Mouse (Mus musculus) MEL (cell line): ENCODE data around the gene Slc16a13. TPM values are rescaled to one million over a fixed set of nuclear protein-coding genes. Genes with fewer than 3 reads are reported as not detected.

ENCODE experiments used
- DNase-seq: peaks from one replicate; pipeline ENCODE4 v3.0.0; 2011; ENCODE audit warnings: low read depth, low spot score
- H3K27ac ChIP-seq: 2 replicates; pipeline ENCODE4 v1.5.1; 2012; ENCODE audit warnings: low read depth, mild to moderate bottlenecking, control low read depth, low read length, moderate library complexity; ENCODE audit not compliant: control insufficient read depth
- H3K27me3 ChIP-seq, 2 experiments: fragments of 150-350 bp in 1 of 2; sonication (generic) in 1 of 2; 2 replicates each; pipeline ENCODE4 v1.6.1; 2012; ENCODE audit warnings: low read length in 2 of 2, mild to moderate bottlenecking in 2 of 2, improper control_type of control experiment in 1 of 2, moderate library complexity in 1 of 2; ENCODE audit not compliant: insufficient read depth in 2 of 2, control insufficient read depth in 1 of 2
- H3K36me3 ChIP-seq, 2 experiments: 2 replicates each; pipeline ENCODE4 v1.6.1; 2012 to 2014; ENCODE audit warnings: low read length in 2 of 2, improper control_type of control experiment in 1 of 2, inconsistent platforms in 1 of 2, mild to moderate bottlenecking in 1 of 2; ENCODE audit not compliant: insufficient read depth in 2 of 2, control insufficient read depth in 1 of 2
- H3K4me1 ChIP-seq, 2 experiments: fragments of 150-350 bp in 1 of 2; sonication (generic) in 1 of 2; 2 replicates each; pipeline ENCODE4 v1.6.1; 2012; ENCODE audit warnings: low read length in 2 of 2, improper control_type of control experiment in 1 of 2, mild to moderate bottlenecking in 1 of 2; ENCODE audit not compliant: insufficient read depth in 2 of 2, control insufficient read depth in 1 of 2
- H3K4me3 ChIP-seq, 2 experiments: fragments of 150-350 bp in 1 of 2; sonication (generic) in 1 of 2; 2 replicates each; pipeline ENCODE4 v1.5.1; 2012; ENCODE audit warnings: low read depth in 2 of 2, low read length in 2 of 2, mild to moderate bottlenecking in 2 of 2, moderate library complexity in 2 of 2, control low read depth in 1 of 2, improper control_type of control experiment in 1 of 2; ENCODE audit not compliant: control insufficient read depth in 1 of 2, insufficient read depth in 1 of 2
- H3K79me2 ChIP-seq: 2 replicates; pipeline ENCODE4 v1.6.1; 2012; ENCODE audit warnings: mild to moderate bottlenecking, low read length, moderate library complexity; ENCODE audit not compliant: control insufficient read depth, poor library complexity, insufficient read depth
- H3K9ac ChIP-seq: 2 replicates; pipeline ENCODE4 v1.6.1; 2012; ENCODE audit warnings: low read depth, mild to moderate bottlenecking, control low read depth, low read length, moderate library complexity; ENCODE audit not compliant: control insufficient read depth, poor library complexity, severe bottlenecking
- H3K9me3 ChIP-seq: fragments of 150-350 bp; sonication (generic); replicated peaks from 2 replicates; pipeline ENCODE4 v1.6.1; 2012; ENCODE audit warnings: mild to moderate bottlenecking, low read length, improper control_type of control experiment, moderate library complexity; ENCODE audit not compliant: insufficient read depth
- BHLHE40 ChIP-seq: IDR thresholded peaks from 2 replicates; pipeline ENCODE4 v1.6.1; 2012; ENCODE audit warnings: low read depth, mild to moderate bottlenecking, inconsistent platforms, low read length, improper control_type of control experiment, borderline replicate concordance
- CHD1 ChIP-seq: IDR thresholded peaks from 2 replicates; pipeline ENCODE4 v1.6.1; 2012; ENCODE audit warnings: low read depth, mild to moderate bottlenecking, inconsistent platforms, low read length, improper control_type of control experiment
- E2F4 ChIP-seq: IDR thresholded peaks from 2 replicates; pipeline ENCODE4 v1.6.1; 2011; ENCODE audit warnings: low read depth, low read length, improper control_type of control experiment, borderline replicate concordance
- ETS1 ChIP-seq: IDR thresholded peaks from 2 replicates; pipeline ENCODE4 v1.6.1; 2012; ENCODE audit warnings: low read depth, mild to moderate bottlenecking, inconsistent platforms, low read length, improper control_type of control experiment, moderate library complexity
- HCFC1 ChIP-seq: IDR thresholded peaks from 2 replicates; pipeline ENCODE4 v1.6.1; 2012; ENCODE audit warnings: low read depth, mild to moderate bottlenecking, inconsistent platforms, low read length, improper control_type of control experiment, moderate library complexity
- KAT2A ChIP-seq: conservative IDR thresholded peaks from 2 replicates; pipeline ENCODE4 v1.6.1; 2012; ENCODE audit warnings: low read depth, low read length, improper control_type of control experiment, inconsistent platforms
- MAX ChIP-seq: IDR thresholded peaks from 2 replicates; pipeline ENCODE4 v1.6.1; 2011; ENCODE audit warnings: low read length, improper control_type of control experiment
- MAZ ChIP-seq: IDR thresholded peaks from 2 replicates; pipeline ENCODE4 v1.6.1; 2012; ENCODE audit warnings: low read depth, mild to moderate bottlenecking, inconsistent platforms, low read length, improper control_type of control experiment
- MEF2A ChIP-seq: IDR thresholded peaks from 2 replicates; pipeline ENCODE4 v1.6.1; 2014; ENCODE audit warnings: low read depth, mild to moderate bottlenecking, inconsistent platforms, low read length, improper control_type of control experiment; ENCODE audit not compliant: poor library complexity, insufficient replicate concordance, severe bottlenecking; ENCODE audit errors: extremely low read depth
- MYC ChIP-seq: IDR thresholded peaks from 2 replicates; pipeline ENCODE4 v1.6.1; 2011; ENCODE audit warnings: low read depth, mild to moderate bottlenecking, low read length, improper control_type of control experiment, moderate library complexity
- NRF1 ChIP-seq: IDR thresholded peaks from 2 replicates; pipeline ENCODE4 v1.6.1; 2014; ENCODE audit warnings: low read depth, mild to moderate bottlenecking, inconsistent platforms, low read length, improper control_type of control experiment, moderate library complexity; ENCODE audit not compliant: poor library complexity, insufficient read depth, severe bottlenecking
- POLR2A ChIP-seq, 2 experiments: IDR thresholded peaks; 2 replicates each; pipeline ENCODE4 v1.6.1; 2011 to 2012; ENCODE audit warnings: low read length in 2 of 2, mild to moderate bottlenecking in 2 of 2, control low read depth in 1 of 2, improper control_type of control experiment in 1 of 2, low read depth in 1 of 2, moderate library complexity in 1 of 2; ENCODE audit not compliant: control insufficient read depth in 1 of 2, insufficient read depth in 1 of 2, poor library complexity in 1 of 2
- POLR2AphosphoS2 ChIP-seq: IDR thresholded peaks from 2 replicates; pipeline ENCODE4 v1.6.1; 2011; ENCODE audit warnings: low read length, improper control_type of control experiment
- RAD21 ChIP-seq: IDR thresholded peaks from 2 replicates; pipeline ENCODE4 v1.6.1; 2011; ENCODE audit warnings: mild to moderate bottlenecking, low read depth, low read length, improper control_type of control experiment
- RCOR1 ChIP-seq: IDR thresholded peaks from 2 replicates; pipeline ENCODE4 v1.6.1; 2012; ENCODE audit warnings: low read depth, mild to moderate bottlenecking, inconsistent platforms, low read length, improper control_type of control experiment
- SMC3 ChIP-seq: IDR thresholded peaks from 2 replicates; pipeline ENCODE4 v1.6.1; 2011; ENCODE audit warnings: low read depth, low read length, improper control_type of control experiment
- TAL1 ChIP-seq: IDR thresholded peaks from 2 replicates; pipeline ENCODE4 v1.6.1; 2012; ENCODE audit warnings: mild to moderate bottlenecking, inconsistent platforms, low read length, moderate library complexity, mixed read lengths
- ZKSCAN1 ChIP-seq: IDR thresholded peaks from 2 replicates; pipeline ENCODE4 v1.6.1; 2012; ENCODE audit warnings: low read depth, mild to moderate bottlenecking, inconsistent platforms, low read length, improper control_type of control experiment, moderate library complexity
- ZNF384 ChIP-seq: IDR thresholded peaks from 2 replicates; pipeline ENCODE4 v1.6.1; 2012; ENCODE audit warnings: low read depth, mild to moderate bottlenecking, inconsistent platforms, low read length, improper control_type of control experiment
- polyA plus RNA-seq, 2 experiments: library from polyadenylated mRNA; stranded (reverse) in 1 of 2; unstranded in 1 of 2; fragments of >175 nt in 1 of 2; fragments of >200 nt in 1 of 2; gene quantifications; 2 replicates each; pipeline versions ENCODE4 v1.2.1 to v1.2.4; 2012; ENCODE audit warnings: low replicate concordance in 2 of 2, low read depth in 1 of 2; ENCODE audit not compliant: insufficient read length in 2 of 2, insufficient read depth in 1 of 2, missing spikeins in 1 of 2
- total RNA-seq: library from RNA; depleted of rRNA; stranded (reverse); fragments of 300-350 nt; gene quantifications from 2 replicates; pipeline ENCODE4 v1.2.3, GENCODE M21; 2012

Slc16a13 gene
- total and polyA plus RNA-seq, 3 experiments: 4.2 to 7.9 TPM; not detected in 1

DNA sequence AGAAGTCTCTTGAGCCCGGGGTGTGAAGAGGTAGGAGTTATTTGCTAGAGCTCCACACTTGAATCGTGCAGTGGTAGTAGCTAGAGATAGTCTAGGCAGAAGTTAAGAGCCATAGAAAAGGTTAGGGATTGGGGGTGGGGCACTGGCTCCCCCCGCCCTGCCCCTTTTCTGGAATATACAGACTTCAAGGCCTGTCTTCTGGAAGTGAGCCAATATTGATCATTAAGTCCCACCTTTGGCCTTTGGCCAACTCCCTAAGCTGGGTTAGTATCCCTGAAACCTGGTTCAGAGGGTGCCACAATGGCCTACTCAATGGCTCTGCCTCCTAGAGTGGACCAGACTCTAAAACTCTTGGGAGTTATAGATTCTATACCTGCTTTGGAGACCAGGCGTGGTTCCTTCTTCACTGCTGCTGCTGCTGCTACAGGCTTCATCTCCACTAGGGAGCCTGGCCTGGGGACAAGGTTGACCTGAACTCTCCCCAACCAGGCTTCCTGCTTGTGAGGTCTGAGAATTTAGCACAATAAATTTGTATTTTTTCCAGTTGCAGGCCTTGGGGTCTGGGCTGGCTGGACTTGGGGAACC, 6.9 kb upstream of the Slc16a13 start:
- Histone ChIP-seq H3K9me3 (no peaks in the 10 kb centered on the region), H3K9ac (no peak overlapping the region), H3K4me1 (peaks cover 0 to 4% of the 10 kb centered on the region in 2 experiments; a peak in 1 of 4 replicates), H3K27ac (no peak overlapping the region), H3K4me3 (no peak overlapping the region), H3K36me3 (no peaks in the 10 kb centered on the region; a peak in 1 of 4 replicates), H3K27me3 (no peaks in the 10 kb centered on the region), H3K79me2 (no peaks in the 10 kb centered on the region)
- no peak for DNase-seq
- TF ChIP-seq ETS1 (no peak), ZKSCAN1 (no peak), CHD1 (no peak), RCOR1 (no peak), SMC3 (no peak), RAD21 (no peak), MAZ (no peak), ZNF384 (no peak), MYC (no peak), KAT2A (no peak), BHLHE40 (no peak), MEF2A (no peak), MAX (no peak), HCFC1 (no peak), POLR2A (IDR thresholded peaks at IDR 0.05; ENCODE audit: control insufficient read depth in 1 of 2, insufficient read depth in 1 of 2, low read depth in 1 of 2, low read length in 2 of 2, poor library complexity in 1 of 2) (no peak)

DNA sequence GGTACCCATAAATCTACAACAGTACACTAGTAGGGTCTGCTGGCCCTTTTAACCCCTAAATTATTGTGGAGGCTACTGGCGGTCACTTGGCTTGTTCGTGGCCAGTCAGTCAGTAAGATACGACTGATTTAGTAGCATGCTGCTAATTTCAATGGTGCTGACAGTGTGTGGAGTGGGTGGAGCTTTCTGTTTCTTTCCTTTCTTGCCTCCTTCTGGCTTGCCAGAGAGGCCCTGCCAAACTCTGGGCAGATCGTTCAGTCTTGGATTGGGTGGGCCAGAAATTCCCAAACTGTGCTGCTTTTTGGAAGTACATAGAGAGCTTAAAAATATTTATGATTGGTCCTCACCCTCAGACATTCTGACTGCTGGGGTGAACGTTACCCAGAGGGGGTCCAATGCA, 6.3 kb upstream of the Slc16a13 start:
- TF ChIP-seq POLR2AphosphoS2: no peak
- H3K9ac ChIP-seq: no peak overlapping the region
- no peak overlapping the region for H3K4me3 ChIP-seq

DNA sequence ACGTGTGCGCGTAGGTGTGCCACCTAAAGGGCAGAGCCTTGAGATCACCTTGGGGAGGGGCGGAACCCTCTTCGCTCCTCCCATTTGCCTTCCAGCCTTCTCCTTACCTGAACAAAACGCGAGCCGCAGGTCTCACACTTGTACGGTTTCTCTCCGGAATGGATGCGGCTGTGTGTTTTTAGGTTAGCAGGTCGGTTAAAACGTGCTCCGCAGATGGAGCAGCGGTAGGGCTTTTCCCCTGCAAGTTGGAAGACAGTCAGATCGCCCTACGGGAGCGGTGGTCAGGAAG, 5.7 kb upstream of the Slc16a13 start:
- no peak for DNase-seq
- no peak overlapping the region for H3K27ac ChIP-seq
- H3K4me1 ChIP-seq: peaks cover 5 to 12% of the 10 kb centered on the region in 2 experiments; a peak in 3 of 4 replicates
- H3K4me3 ChIP-seq: no peak overlapping the region
- H3K9ac ChIP-seq: no peak overlapping the region
- peaks cover 2% of the 10 kb centered on the region; the same call in 1 of the 2 replicates for H3K79me2 ChIP-seq
- no peak for TF ChIP-seq E2F4
- no peak for TF ChIP-seq TAL1
- TF ChIP-seq NRF1: no peak
- TF ChIP-seq POLR2A (IDR thresholded peaks at IDR 0.05; ENCODE audit: control insufficient read depth in 1 of 2, insufficient read depth in 1 of 2, low read depth in 1 of 2, low read length in 2 of 2, poor library complexity in 1 of 2): no peak
- H3K9me3 ChIP-seq: no peaks in the 10 kb centered on the region
- no peaks in the 10 kb centered on the region; a peak in 1 of 4 replicates for H3K36me3 ChIP-seq
- no peaks in the 10 kb centered on the region for H3K27me3 ChIP-seq

More for the DNA sequence above, 6.3 kb upstream of the Slc16a13 start:
- no peaks in the 10 kb centered on the region for H3K79me2 ChIP-seq
- no peak for DNase-seq
- H3K36me3 ChIP-seq: no peaks in the 10 kb centered on the region; a peak in 1 of 4 replicates
- no peak overlapping the region for H3K27ac ChIP-seq
- H3K4me1 ChIP-seq: peaks cover 2 to 8% of the 10 kb centered on the region in 2 experiments; a peak in 3 of 4 replicates
- H3K27me3 ChIP-seq: no peaks in the 10 kb centered on the region
- no peaks in the 10 kb centered on the region for H3K9me3 ChIP-seq
